Mouse (Mus musculus): ENCODE results near the gene Il12rb2. TPM values are rescaled to one million over a fixed set of nuclear protein-coding genes. Genes with fewer than 3 reads are reported as not detected.

Gene Il12rb2
- total RNA-seq (2021): not detected
- long read RNA-seq, experiment 1, partial matches to known transcripts: 0 of 3 reads
- long read RNA-seq, experiment 1, other reads (novel, unspliced or antisense): 3 of 3 reads
- long read RNA-seq, experiment 2, partial matches to known transcripts: 0 of 2 reads
- long read RNA-seq, experiment 2, other reads (novel, unspliced or antisense): 2 of 2 reads

DNA sequence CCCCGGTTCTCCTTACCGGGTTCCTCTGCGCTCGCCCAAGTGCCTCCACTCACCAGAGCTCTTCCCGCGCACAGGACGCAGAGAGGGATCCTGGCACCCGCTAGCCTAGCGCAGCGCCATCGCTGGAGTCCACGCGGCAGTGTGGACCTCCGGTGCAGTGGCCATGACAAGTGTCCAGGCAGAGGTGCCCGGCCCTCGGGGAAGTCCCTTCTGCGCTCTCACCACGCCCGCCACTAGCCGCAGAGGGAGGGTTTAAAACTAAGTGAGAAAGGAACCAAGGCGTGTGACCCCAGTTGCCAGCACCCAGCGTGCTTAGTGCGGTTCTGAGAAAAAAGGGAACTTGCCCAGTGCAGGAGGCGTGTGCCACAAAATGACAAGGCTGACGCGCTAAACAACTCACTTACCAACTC, at the start of gene Il12rb2:
TSS of gene Il12rb2 (minus strand) at position 207 of the 410 bp plus-strand sequence.
- intact Hi-C loops (cut with DNase I): no loop called here
- no peak for DNase-seq

GRCm38 (mm10) chr6:67421761-67422160, 45.8 kb upstream of the Il12rb2 start:
- intact Hi-C loops (cut with DNase I): no loop called here

GRCm38 (mm10) chr6:67416557-67416956, 40.6 kb upstream of the Il12rb2 start:
- DNase-seq: no peak
- intact Hi-C loops (cut with DNase I): no loop called here

More at GRCm38 (mm10) chr6:67421761-67422160, 45.8 kb upstream of the Il12rb2 start:
- DNase-seq: no peak

GRCm38 (mm10) chr6:67415276-67415675, 39.3 kb upstream of the Il12rb2 start:
- no peak for DNase-seq
- intact Hi-C loops (cut with DNase I): no loop called here

DNA sequence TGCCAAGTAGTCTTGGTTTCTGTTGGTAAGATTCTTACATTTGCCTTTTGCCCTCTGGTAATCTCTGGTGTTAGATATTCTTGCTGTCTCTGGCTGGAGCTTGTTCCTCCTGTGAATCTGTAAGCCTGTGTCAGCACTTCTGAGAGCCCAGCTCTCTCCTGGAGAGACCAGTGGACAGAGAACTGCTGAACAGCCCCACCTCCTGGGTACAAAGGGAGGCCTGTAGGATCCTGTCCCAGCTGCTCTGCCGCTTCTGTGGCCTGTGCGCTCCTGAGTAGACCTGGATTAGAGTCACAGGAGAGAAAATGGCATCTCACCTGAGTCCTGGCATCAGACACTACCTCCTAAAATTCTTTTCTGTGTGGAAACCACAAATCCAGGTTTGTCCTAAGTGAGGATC, 37.4 kb upstream of the Il12rb2 start:
- DNase-seq: no peak
- intact Hi-C loops (cut with DNase I): no loop called here

DNA sequence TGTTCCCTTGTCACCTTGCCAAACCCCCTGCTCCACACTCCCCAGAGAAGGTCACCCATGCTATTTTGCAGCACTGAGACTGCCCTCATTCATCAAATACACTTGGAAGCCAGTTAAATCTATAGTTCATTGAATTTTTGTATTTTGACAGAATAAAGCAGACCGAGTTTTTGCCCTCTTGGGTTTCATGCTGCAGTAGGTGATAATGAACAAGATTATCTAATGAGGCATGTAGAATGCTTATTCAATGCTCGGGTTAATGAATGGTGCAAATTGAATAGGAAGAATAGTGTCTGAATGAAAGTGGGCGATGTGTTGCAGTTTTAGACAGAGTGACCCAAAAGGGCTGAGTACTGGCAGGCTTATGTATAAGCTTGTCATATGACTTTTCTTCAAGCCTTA, 29.3 kb upstream of the Il12rb2 start:
- DNase-seq: no peak

GRCm38 (mm10) chr6:67399551-67399950, 23.6 kb upstream of the Il12rb2 start:
- intact Hi-C loops (cut with DNase I): no loop called here
- DNase-seq: no peak

More for the DNA sequence above, 29.3 kb upstream of the Il12rb2 start:
- intact Hi-C loops (cut with DNase I): no loop called here

DNA sequence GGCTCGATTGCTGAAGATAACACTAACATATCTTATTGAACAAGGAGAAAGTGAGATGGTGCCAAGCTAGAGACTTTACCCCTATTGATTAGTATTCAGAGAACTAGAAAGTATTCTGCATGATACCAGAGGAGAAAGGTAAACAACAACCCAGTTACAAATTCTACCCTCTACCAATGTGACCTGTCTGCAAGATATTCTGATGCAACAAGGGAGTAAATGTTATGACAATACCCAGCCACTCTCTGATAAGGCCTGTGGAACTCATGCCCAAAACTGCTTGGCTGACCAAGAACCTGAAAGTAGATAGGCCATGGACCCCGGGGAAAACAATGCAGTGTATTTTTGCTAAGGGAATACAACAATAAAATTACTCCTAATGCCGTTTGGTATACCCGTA, 10.2 kb downstream of the Il12rb2 start:
- DNase-seq: no peak

DNA sequence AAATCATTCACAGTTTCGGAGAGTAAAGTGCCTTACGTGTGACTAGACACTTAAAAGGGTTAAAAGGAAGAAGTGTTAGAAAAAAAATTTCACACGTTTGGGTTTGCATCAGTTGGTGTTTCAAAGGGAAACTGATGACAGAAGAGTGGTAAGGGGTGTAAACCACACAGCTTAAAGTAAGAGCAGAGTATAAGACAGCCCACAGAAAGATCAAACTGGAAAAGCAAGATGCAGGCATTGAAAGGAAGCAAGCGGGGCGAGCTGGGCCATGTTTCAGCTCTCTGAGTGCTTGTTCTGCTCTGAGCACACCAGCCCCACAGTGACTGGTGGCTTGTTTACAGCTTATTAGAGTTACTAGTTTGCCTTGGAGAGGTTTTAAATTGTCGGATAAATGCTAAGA, 27.9 kb downstream of the Il12rb2 start:
- no peak for DNase-seq
- intact Hi-C loops (cut with DNase I): no loop called here

More for the DNA sequence above, 10.2 kb downstream of the Il12rb2 start:
- intact Hi-C loops (cut with DNase I): no loop called here

GRCm38 (mm10) chr6:67339494-67339893, 36.5 kb downstream of the Il12rb2 start:
- DNase-seq: no peak
- intact Hi-C loops (cut with DNase I): no loop called here

- no peak for DNase-seq
- intact Hi-C loops (cut with DNase I): no loop called here
Measured at GRCm38 (mm10) chr6:67337943-67338342, 38.0 kb downstream of the Il12rb2 start.

DNA sequence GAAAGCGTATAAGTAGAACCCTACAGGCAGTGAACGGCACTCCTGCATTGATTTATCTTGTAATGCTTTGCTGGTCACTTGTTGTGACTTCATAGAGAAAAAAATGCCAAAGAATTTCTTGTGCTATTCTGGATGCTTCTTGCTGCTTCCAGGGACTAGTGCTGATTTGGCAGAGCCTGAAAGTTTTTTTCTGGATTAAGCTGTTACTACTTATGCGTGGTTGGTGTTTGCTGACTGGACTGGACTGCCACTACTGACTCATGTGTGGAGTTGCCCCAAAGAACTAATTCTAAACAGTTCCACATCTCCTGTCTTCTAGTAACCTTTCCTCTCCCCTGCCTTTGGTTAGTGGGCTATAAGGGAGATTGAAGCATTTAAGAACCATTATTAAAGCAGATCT, 52.2 kb downstream of the Il12rb2 start:
- intact Hi-C loops (cut with DNase I): loop anchor here (10.0 kb wide), 1 partner anchor 279 kb away; no protein-coding TSS in a partner anchor
- DNase-seq: no peak

GRCm38 (mm10) chr6:67318451-67318850, 57.5 kb downstream of the Il12rb2 start:
- intact Hi-C loops (cut with DNase I): loop anchor here (2.0 to 10.0 kb wide), 3 partner anchors 121 to 354 kb away; no protein-coding TSS in a partner anchor
- DNase-seq: peak; percentile 49 to 60

GRCm38 (mm10) chr6:67317827-67318338, 58.1 kb downstream of the Il12rb2 start:
- no peak for DNase-seq
- intact Hi-C loops (cut with DNase I): loop anchor here (2.0 to 10.0 kb wide), 3 partner anchors 121 to 353 kb away; no protein-coding TSS in a partner anchor

DNA sequence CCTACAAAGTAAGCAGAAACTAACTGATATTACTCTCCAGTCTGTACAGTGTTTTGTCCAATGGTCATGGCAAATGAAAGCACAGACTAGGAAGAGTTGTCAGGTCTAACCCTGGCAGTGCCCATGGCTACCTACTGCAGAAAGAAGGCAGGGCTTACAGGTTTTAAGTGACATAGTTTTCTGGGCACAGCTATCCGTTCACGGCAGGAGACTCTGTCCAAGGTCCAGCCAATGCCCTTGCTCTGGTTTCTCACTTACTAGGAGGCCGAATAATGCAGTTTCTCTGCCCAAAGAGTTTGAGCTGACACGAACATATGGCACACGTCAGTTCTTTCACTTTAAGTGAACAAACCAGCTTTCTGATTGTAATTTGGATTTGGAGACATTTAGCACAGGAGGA, 58.9 kb downstream of the Il12rb2 start:
- intact Hi-C loops (cut with DNase I): loop anchor here (5.0 to 10.0 kb wide), 2 partner anchors 120 to 352 kb away; no protein-coding TSS in a partner anchor
- no peak for DNase-seq

- DNase-seq: no peak
- intact Hi-C loops (cut with DNase I): loop anchor here (5.0 to 10.0 kb wide), 2 partner anchors 117 to 350 kb away; no protein-coding TSS in a partner anchor
Measured at GRCm38 (mm10) chr6:67314697-67315096, 61.3 kb downstream of the Il12rb2 start.

- intact Hi-C loops (cut with DNase I): loop anchor here (10.0 kb wide), 1 partner anchor 345 kb away; no protein-coding TSS in a partner anchor
- no peak for DNase-seq
Measured at GRCm38 (mm10) chr6:67309752-67310151, 66.2 kb downstream of the Il12rb2 start.

- no peak for DNase-seq
- intact Hi-C loops (cut with DNase I): no loop called here
Measured at GRCm38 (mm10) chr6:67308994-67309393, 67.0 kb downstream of the Il12rb2 start.

DNA sequence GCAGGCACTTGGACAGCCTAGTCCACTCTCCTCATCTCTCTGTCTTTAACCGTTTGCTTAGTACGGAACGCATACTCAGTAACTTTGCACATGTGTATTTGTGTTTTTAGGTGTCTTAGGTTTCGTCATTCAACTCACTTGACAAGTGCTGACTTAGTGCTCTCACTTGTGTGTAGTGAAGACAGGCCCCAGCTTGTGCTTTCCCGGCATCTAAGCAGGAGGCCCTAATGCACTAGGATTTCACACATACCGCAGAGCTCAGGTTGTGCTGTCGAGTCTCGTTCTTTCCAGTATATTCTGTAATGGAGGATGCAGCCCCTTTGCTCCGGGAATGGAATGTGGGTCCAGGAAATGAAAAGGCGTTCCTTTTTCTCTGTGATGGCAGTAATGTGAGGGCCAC, 72.8 kb downstream of the Il12rb2 start:
- no peak for DNase-seq
- intact Hi-C loops (cut with DNase I): no loop called here

GRCm38 (mm10) chr6:67302471-67302870, 73.5 kb downstream of the Il12rb2 start:
- no peak for DNase-seq
- intact Hi-C loops (cut with DNase I): no loop called here

GRCm38 (mm10) chr6:67301230-67301629, 74.8 kb downstream of the Il12rb2 start:
- intact Hi-C loops (cut with DNase I): no loop called here
- DNase-seq: no peak

DNA sequence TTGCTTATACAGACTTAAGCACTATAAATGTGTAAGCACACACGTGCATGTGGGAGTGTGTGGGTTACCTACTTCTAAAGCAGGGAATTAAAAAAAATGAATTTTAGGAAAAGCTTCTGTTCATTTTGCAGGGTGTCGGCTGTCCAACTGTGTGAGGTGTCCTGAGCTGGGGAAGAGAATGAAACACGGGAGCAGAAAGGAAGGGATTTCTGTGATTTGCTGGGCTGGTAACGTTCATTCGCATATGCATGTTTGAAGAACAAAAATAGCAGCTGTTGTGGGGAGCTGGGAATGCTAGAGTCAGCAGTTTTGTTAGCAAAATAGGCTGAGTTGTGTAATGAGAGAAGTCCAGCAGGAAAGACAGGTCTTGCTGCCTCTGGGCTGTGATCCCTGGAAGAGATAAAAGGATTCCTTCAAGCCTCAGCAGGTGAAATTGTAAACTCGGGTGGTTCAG, 75.3 kb downstream of the Il12rb2 start:
- no peak for DNase-seq
- intact Hi-C loops (cut with DNase I): no loop called here
